Mouse (Mus musculus) olfactory bulb, adult 2 months (tissue): ENCODE results near the gene Fermt2. TPM values are rescaled to one million over a fixed set of nuclear protein-coding genes. Genes with fewer than 3 reads are reported as not detected.

Experiments used
- H3K27ac ChIP-seq: fragments of 200-500 bp; 2 replicates; pipeline ENCODE4 v1.5.1; 2012; ENCODE audit warnings: low read depth, low read length; ENCODE audit not compliant: insufficient read depth
- H3K4me1 ChIP-seq: fragments of 200-500 bp; 2 replicates; pipeline ENCODE4 v1.6.1; 2012; ENCODE audit warnings: low read length; ENCODE audit not compliant: control insufficient read depth, insufficient read depth
- H3K4me3 ChIP-seq: fragments of 200-500 bp; 2 replicates; pipeline ENCODE4 v1.5.1; 2012; ENCODE audit warnings: mild to moderate bottlenecking, low read depth, low read length, moderate library complexity; ENCODE audit not compliant: insufficient read depth
- CTCF ChIP-seq: fragments of 200-500 bp; IDR thresholded peaks from 2 replicates; pipeline ENCODE4 v1.5.1; 2012; ENCODE audit warnings: low read depth, mild to moderate bottlenecking, low read length, moderate library complexity; ENCODE audit not compliant: insufficient read depth
- POLR2A ChIP-seq: fragments of 200-500 bp; IDR thresholded peaks from 2 replicates; pipeline ENCODE4 v1.6.1; 2012; ENCODE audit warnings: mild to moderate bottlenecking, low read depth, low read length, moderate library complexity; ENCODE audit not compliant: insufficient read depth
- WGBS: fragments of 180-500 bp; shearing (Covaris S2); methylation state at CpG from one replicate; pipeline ENCODE4 v1.1.7; 2018; 5-methylcytosine and 5-hydroxymethylcytosine counted together
- polyA plus RNA-seq: library from polyadenylated mRNA; stranded (reverse); fragments of >200 nt; gene quantifications from 2 replicates; pipeline ENCODE4 v1.2.4, GENCODE M21; 2012; ENCODE audit warnings: low replicate concordance; ENCODE audit not compliant: missing spikeins, insufficient read depth, insufficient read length

Gene Fermt2
- polyA plus RNA-seq, 1 experiment = 298 TPM

DNA sequence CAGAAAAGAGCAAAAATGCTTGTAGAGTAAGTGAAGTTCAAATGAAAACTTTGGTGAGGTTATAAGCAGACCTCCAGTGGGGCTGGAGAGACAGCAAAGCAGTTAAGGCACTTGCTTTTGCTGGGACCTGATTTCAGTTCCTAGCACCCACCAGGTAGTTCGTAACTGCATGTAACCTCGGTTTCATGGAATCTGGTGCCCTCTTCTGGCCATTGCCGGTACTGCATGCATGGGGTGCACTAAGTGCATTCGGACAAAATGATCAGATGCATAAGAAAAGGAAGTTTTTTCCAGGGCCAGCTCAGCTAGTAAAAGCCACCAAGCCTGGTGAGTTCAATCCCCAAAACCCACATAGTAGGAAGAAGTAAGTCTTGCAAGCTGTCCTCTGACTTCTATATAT, 97.9 kb downstream of the Fermt2 start:
- WGBS = 73% methylated on average over 4 of the region's 4 CpGs
- no peaks in the 10 kb centered on the region for H3K4me1 ChIP-seq
- no peak overlapping the region for H3K27ac ChIP-seq
- no peak overlapping the region for H3K4me3 ChIP-seq
- TF ChIP-seq CTCF (no peak), POLR2A (no peak)

DNA sequence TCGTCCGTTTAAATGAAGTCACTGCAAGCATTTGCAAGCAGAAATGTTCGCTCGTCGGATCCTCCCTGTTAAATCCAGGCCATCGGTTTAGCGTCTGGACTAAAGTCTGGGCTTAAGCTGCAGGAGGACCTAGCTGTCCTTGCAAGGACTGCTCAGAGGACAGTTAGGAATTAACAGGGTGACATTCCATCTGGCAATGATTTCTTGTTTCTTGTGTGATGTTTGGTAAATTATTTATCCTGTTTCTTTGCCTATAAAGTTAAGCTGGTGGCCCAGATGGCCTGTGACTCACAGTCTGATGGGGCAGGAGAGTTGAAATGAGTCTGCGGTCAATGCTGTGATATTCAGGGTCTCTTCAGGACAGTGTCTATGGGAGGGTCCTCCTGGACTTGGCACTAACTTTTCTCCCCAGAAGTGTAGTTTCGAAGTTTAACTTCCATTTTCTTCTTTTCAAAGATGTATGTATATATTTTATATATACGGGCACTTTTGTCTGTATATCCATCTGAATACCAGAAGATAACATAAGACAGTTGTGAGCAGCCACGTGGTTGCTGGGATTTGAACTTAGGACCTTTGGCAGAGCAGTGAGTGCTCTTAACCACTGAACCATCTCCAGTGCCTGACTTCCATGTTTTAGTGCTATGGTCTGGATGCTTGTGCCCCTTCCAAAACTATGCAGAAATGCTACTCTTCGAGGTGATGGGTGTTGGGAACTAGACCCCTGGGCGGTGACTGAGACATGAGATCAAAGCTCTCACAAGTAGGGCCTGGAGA, 99.7 kb downstream of the Fermt2 start:
- no peak overlapping the region for H3K4me3 ChIP-seq
- no peak overlapping the region for H3K27ac ChIP-seq
- H3K4me1 ChIP-seq = no peaks in the 10 kb centered on the region
- WGBS = 92% methylated on average over 13 of the region's 13 CpGs
- TF ChIP-seq POLR2A (no peak), CTCF (no peak)

DNA sequence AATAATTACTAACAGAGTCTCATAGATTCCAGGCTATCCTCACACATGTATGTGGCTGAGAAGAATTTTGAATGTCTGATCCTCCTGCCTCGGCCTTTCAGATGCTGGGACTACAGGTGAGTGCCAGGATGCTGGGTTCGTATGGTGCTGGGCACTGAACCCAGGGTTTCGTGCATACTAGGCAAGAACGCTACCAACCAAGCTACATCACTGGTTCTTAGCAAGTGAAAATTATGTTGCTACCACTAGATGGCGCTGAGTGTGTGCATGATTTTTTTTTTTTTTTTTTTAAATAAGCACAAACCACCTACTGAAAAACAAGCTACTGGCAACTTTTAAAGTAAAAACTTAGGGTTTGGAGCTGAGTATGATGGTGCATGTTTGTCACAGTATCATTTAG, 106.7 kb downstream of the Fermt2 start:
- no peak overlapping the region for H3K27ac ChIP-seq
- TF ChIP-seq POLR2A (no peak), CTCF (no peak)
- no peak overlapping the region for H3K4me3 ChIP-seq
- no peaks in the 10 kb centered on the region for H3K4me1 ChIP-seq
- WGBS = 6% methylated on average over 5 of the region's 5 CpGs

DNA sequence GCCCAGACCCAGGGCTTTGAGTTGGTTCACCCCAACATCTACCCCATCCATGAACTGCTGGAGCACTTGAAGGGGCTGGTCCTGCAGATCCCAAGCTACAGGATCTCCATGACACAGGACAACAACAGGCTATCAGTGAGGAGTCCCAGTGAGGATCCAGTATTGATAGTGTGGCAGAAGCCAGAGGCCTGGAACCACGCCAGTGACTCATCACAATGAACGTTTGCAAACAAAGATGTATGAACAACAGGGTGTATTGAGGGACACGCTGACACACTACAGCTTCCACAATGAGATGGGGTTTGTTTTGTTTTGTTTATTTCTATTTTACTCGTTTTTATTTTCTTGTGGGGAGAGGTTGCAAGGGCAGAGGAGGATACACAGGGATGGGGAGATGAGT, 107.5 kb downstream of the Fermt2 start:
- WGBS = 51% methylated on average over 4 of the region's 4 CpGs
- Histone ChIP-seq H3K4me1 (no peaks in the 10 kb centered on the region), H3K4me3 (no peak overlapping the region), H3K27ac (no peak overlapping the region)
- TF ChIP-seq CTCF (no peak), POLR2A (no peak)

DNA sequence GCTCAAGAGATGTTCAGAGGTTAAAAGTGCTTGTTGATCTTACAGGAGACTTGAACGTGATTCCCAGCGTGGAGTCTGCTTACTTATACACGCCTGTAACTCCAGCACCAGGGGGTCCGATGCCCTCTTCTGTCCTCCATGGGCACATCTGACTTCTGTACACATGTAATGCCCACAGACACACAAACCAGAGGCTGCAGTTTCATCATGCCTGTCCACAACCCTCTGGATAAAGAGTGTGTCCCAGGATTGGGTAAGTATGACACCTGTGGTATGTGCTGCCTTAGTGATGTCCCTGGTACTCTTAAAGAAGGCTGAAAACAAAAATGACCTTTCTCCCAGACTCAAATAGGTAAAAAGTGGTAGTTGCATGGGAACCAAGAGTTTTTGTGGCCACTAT, 110.6 kb downstream of the Fermt2 start:
- WGBS = 81% methylated on average over 4 of the region's 4 CpGs

DNA sequence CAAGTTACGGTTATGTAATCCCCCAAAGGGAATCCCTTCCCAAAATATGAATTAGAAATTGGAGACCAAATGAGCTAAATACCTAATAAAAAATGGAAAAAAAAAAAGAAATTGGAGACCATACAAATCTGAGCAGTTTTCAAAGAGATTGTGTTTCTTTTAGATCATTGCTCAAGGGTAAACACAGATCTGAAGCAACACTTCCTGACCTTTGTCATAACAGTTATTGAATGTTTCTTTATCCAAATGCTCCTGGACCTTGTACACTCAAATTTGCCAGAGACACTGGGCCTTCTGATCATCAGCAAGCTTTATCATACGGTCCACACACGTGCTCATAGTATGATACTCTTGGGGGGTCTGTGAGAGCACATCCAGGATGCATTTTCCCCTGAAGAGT, 111.4 kb downstream of the Fermt2 start:
- no peak overlapping the region for H3K4me3 ChIP-seq
- WGBS = 89% methylated on average over 3 of the region's 3 CpGs
- no peaks in the 10 kb centered on the region for H3K4me1 ChIP-seq
- TF ChIP-seq POLR2A = no peak
- no peak for TF ChIP-seq CTCF
- H3K27ac ChIP-seq = no peak overlapping the region

More for the DNA sequence above, 110.6 kb downstream of the Fermt2 start:
- no peak overlapping the region for H3K4me3 ChIP-seq
- no peaks in the 10 kb centered on the region for H3K4me1 ChIP-seq
- no peak for TF ChIP-seq CTCF
- no peak for TF ChIP-seq POLR2A
- H3K27ac ChIP-seq = no peak overlapping the region

DNA sequence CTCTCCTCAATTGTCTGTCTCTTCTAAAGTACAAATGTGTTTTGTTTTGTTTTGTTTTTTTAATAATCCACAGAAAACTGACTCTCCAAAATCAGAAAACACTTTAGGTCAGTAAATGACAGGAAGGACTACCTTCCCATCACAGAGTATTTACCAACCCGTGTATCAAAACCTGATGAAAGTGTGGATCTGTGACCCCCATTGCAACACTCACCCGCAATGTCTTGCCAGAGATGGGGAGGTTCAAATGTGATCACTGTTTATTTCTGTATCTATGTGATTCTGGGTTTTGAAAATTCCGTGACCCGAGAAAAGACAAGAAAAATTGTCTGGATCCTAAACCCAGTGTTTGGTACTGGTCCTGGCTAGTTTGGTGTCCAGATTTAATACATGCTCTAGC, 113.7 kb downstream of the Fermt2 start:
- no peak overlapping the region for H3K4me3 ChIP-seq
- WGBS = 93% methylated on average over 4 of the region's 4 CpGs
- TF ChIP-seq POLR2A (no peak), CTCF (no peak)
- no peak overlapping the region for H3K27ac ChIP-seq
- H3K4me1 ChIP-seq = no peaks in the 10 kb centered on the region

Other genes starting within 250 kb of the Fermt2 start
- gene Ero1l, start 211.3 kb downstream of the Fermt2 start, polyA plus RNA-seq = not detected in 2 replicates
- 425 TPM in 1 of 2 replicates, not detected in the other for gene Psmc6, start 200.3 kb downstream of the Fermt2 start, polyA plus RNA-seq
- gene Styx, start 179.0 kb downstream of the Fermt2 start, polyA plus RNA-seq = not detected in 2 replicates
- not detected in 2 replicates for gene Gnpnat1, start 125.2 kb downstream of the Fermt2 start, polyA plus RNA-seq
- gene Ddhd1, start 128.0 kb upstream of the Fermt2 start, polyA plus RNA-seq = 333 TPM in 1 of 2 replicates, not detected in the other